Mouse (Mus musculus) spleen, adult 2 months (tissue): ENCODE measurements around the gene Flot2.

ENCODE experiments used
- CTCF ChIP-seq: fragments of 200-500 bp; IDR thresholded peaks from 2 replicates; pipeline ENCODE4 v1.5.1; 2011; ENCODE audit warnings: mild to moderate bottlenecking, inconsistent platforms; ENCODE audit not compliant: insufficient read depth, insufficient read length, insufficient replicate concordance; ENCODE audit errors: extremely low read depth
- POLR2A ChIP-seq: fragments of 200-500 bp; IDR thresholded peaks from 2 replicates; pipeline ENCODE4 v1.6.1; 2011; ENCODE audit warnings: low read depth, low read length, inconsistent platforms

DNA sequence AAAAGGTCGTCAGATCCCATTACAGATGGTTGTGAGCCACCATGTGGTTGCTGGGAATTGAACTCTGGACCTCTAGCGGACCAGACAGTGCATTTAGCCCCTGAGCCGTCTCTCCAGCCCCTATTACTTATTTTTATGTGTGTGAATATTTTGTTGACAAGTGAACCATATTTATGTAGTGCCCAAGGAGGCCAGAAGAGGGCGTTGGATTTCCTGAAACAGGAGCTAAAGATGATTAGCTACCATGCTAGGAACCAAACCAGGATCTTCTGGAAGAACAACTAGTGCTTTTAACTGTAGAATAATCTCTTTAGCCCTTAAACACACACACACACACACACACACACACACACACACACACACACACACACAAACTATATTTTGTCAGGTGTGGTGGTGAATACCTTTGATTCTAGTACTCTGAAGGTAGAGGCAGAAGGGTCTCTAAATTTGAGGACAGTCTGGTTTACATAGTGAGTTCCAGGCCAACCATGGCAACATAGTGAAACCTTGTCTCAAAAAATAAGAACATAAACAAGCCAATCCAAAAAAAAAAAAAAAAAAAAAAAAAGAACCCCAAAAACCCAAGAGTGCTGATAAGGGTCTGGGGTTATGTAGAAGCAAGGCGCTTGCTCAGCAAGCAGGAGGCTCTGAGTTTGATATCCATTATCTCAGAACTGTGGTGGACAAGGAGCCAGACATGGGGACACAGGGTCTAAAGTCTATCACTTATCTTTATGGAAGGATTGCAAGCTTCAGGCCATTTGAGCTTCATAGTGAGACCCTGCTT lies 65.4 kb downstream of the Flot2 start:
- no peak for TF ChIP-seq CTCF
- TF ChIP-seq POLR2A: no peak
